Mouse (Mus musculus) erythroblast, embryonic 14.5 days (primary cell): ENCODE results near the gene Rrm2.
A peak's percentile ranks its signal among the peaks of the same experiment; 100 is the strongest.

Source experiments
- GATA1 ChIP-seq: IDR thresholded peaks from 2 replicates; pipeline ENCODE4 v1.6.1; 2012; ENCODE audit warnings: low read length, inconsistent platforms, mixed read lengths
- TAL1 ChIP-seq: IDR thresholded peaks from 3 replicates; pipeline ENCODE4 v1.6.1; 2012; ENCODE audit warnings: low read length, inconsistent platforms, mixed read lengths

GRCm38 (mm10) chr12:24744309-24744708, 36.3 kb downstream of the Rrm2 start:
- TF ChIP-seq TAL1 (0 out of 3 replicates have a peak, but pooled peaks have one; percentile 13), GATA1 (no peak)
